Mouse (Mus musculus) liver, embryonic 14.5 days (tissue): ENCODE measurements around the gene Fads1. TPM values are rescaled to one million over a fixed set of nuclear protein-coding genes. Genes with fewer than 3 reads are reported as not detected.

ENCODE experiments used
- ATAC-seq: fragments of 200-750 bp; cut with Nextera tagmentation; 2 replicates; pipeline ENCODE4 v1.8.0; 2017; ENCODE audit warnings: moderate number of reproducible peaks, mild to moderate bottlenecking, moderate library complexity; ENCODE audit not compliant: insufficient read depth
- DNase-seq, 3 experiments: peaks; one replicate each; pipeline ENCODE4 v3.0.0-alpha.2; 2012 to 2013; ENCODE audit warnings: low read depth in 3 of 3, low spot score in 3 of 3
- H3K27ac ChIP-seq: fragments of 300-500 bp; sonication (generic); 2 replicates; pipeline ENCODE4 v1.5.1; 2014; ENCODE audit warnings: moderate library complexity, mild to moderate bottlenecking, control low read depth, inconsistent platforms
- H3K27me3 ChIP-seq: fragments of 300-500 bp; sonication (generic); 2 replicates; pipeline ENCODE4 v1.6.1; 2014; ENCODE audit warnings: mild to moderate bottlenecking, low read length, moderate library complexity; ENCODE audit not compliant: control insufficient read depth, insufficient read depth
- H3K36me3 ChIP-seq: fragments of 300-500 bp; sonication (generic); replicated peaks from 2 replicates; pipeline ENCODE4 v1.6.1; 2014; ENCODE audit warnings: low read depth; ENCODE audit not compliant: control insufficient read depth, insufficient read depth
- H3K4me1 ChIP-seq, 2 experiments: fragments of 200-500 bp in 1 of 2; fragments of 300-500 bp in 1 of 2; sonication (generic) in 1 of 2; replicated peaks; 2 replicates each; pipeline ENCODE4 v1.6.1; 2012 to 2014; ENCODE audit warnings: antibody characterized with exemption in 1 of 2, inconsistent platforms in 1 of 2, low read length in 1 of 2; ENCODE audit not compliant: control insufficient read depth in 2 of 2, insufficient read depth in 2 of 2
- H3K4me2 ChIP-seq: fragments of 300-500 bp; sonication (generic); 2 replicates; pipeline ENCODE4 v1.6.1; 2014; ENCODE audit warnings: low read depth, mild to moderate bottlenecking, control low read depth, moderate library complexity
- H3K4me3 ChIP-seq, 2 experiments: fragments of 200-500 bp in 1 of 2; fragments of 300-500 bp in 1 of 2; sonication (generic) in 1 of 2; 2 replicates each; pipeline ENCODE4 v1.5.1; 2012 to 2014; ENCODE audit warnings: low read depth in 2 of 2, low read length in 2 of 2, mild to moderate bottlenecking in 2 of 2, control low read depth in 1 of 2, inconsistent platforms in 1 of 2, moderate library complexity in 1 of 2; ENCODE audit not compliant: insufficient read depth in 1 of 2
- H3K9ac ChIP-seq: fragments of 300-500 bp; sonication (generic); replicated peaks from 2 replicates; pipeline ENCODE4 v1.6.1; 2014; ENCODE audit warnings: mild to moderate bottlenecking, control low read depth, moderate library complexity
- H3K9me3 ChIP-seq: fragments of 300-500 bp; sonication (generic); 2 replicates; pipeline ENCODE4 v1.6.1; 2016; ENCODE audit warnings: low read length, mixed read lengths; ENCODE audit not compliant: control insufficient read depth
- CTCF ChIP-seq: IDR thresholded peaks from 2 replicates; pipeline ENCODE4 v1.5.1; 2016; ENCODE audit warnings: antibody characterized with exemption, low read depth, control low read depth
- EP300 ChIP-seq: IDR thresholded peaks from 2 replicates; pipeline ENCODE4 v1.6.1; 2016; ENCODE audit warnings: antibody characterized with exemption, low read depth
- WGBS: fragments of 180-500 bp; shearing (Covaris S2); extraction: QIAGEN DNeasy Blood & Tissue Kit; methylation state at CpG from one replicate; pipeline ENCODE4 v1.1.7; 2014; ENCODE audit not compliant: insufficient replicate concordance; 5-methylcytosine and 5-hydroxymethylcytosine counted together
- polyA plus RNA-seq, 2 experiments: library from polyadenylated mRNA; depleted of rRNA in 1 of 2; stranded (reverse) in 1 of 2; unstranded in 1 of 2; fragments of >200 nt; fragmentation: Nextera tagmentation in 1 of 2; extraction: Ambion mirVana in 1 of 2; gene quantifications; 2 replicates each; pipeline versions ENCODE4 v1.2.1 to v1.2.3; 2012 to 2014

Gene Fads1
- polyA plus RNA-seq, 2 experiments: 32.1 to 45.2 TPM

DNA sequence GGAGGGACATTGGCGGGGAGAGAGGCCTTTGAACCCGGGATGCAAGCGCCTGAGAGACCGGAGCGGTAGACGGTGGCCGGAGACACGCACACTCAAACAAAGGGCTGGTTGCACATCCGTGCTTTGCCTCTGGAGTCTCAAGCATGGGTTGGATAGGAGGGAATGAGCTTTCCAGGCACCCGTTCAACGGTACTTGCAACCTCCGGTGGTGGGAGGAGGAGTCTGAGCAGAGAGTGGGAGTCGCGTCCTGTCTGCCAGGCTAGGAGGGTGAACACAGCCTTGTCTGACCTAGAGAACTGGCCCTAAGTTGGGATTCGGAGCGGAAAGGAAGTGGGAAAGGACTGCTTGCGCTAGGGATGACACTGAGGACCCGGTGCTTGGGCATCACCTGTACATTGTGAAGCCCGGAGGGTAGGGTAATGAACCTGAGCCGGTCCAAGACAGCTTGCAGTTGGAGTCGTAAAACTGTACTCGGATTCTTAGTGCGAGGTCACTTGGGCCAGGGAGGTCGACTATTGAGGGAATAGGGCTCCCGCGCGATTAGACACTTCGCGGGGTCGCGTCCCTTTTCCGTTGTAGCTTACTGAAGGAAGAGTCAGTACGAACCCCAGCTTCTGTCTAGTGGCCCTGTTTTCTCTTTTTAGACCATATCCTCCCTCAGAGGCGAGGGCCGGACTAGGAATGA, 753 bp downstream of the Fads1 start:
- 2% methylated on average over 35 of the region's 35 CpGs for WGBS
- Histone ChIP-seq H3K36me3 (peaks cover 25% of the 10 kb centered on the region), H3K4me1 (peaks cover 5 to 21% of the 10 kb centered on the region in 2 experiments; a peak in 3 of 4 replicates), H3K9ac (peak overlapping the region; percentile 91), H3K27me3 (no peaks in the 10 kb centered on the region), H3K4me3 (peak overlapping the region; percentile 95 to 99), H3K4me2 (peak overlapping the region; percentile 85), H3K27ac (peak overlapping the region; percentile 67), H3K9me3 (no peaks in the 10 kb centered on the region)
- ATAC-seq (peak; percentile 60), DNase-seq (peak in 1 of 3 experiments; percentile 58)
- TF ChIP-seq EP300 (no peak), CTCF (no peak)

DNA sequence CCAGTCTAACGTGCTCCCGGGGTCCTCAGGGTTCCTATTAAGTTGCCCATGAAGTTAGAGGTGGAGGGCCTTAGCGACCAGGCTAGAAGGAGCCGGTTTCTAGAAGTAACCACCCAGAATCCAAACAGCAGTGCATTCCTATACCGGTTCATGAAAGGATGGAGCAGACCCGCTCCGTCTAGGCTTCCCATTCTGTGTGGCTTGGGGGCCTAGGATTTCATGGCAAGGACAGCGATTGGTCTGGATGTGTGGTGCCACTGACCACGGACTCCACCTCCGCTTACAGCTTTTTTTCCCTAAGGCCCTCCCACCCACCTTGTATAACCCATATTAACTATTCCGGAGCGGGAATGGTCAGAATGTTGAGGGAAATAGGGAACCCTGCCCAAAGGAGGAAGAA, 1.4 kb downstream of the Fads1 start:
- no peak for TF ChIP-seq CTCF
- TF ChIP-seq EP300: no peak
- Histone ChIP-seq H3K27me3 (no peaks in the 10 kb centered on the region), H3K4me1 (peaks cover 5 to 21% of the 10 kb centered on the region in 2 experiments; a peak in 3 of 4 replicates), H3K4me2 (peak overlapping the region; percentile 85), H3K4me3 (peak overlapping the region; percentile 95 to 99), H3K9me3 (no peaks in the 10 kb centered on the region), H3K27ac (peak overlapping the region; percentile 31; the same call in 1 of the 2 replicates), H3K36me3 (peaks cover 32% of the 10 kb centered on the region), H3K9ac (peak overlapping the region; percentile 91)
- DNase-seq: no peak
- 47% methylated on average over 12 of the region's 12 CpGs for WGBS
- 0 out of 2 replicates have a peak, but pooled peaks have one; percentile 9 for ATAC-seq

DNA sequence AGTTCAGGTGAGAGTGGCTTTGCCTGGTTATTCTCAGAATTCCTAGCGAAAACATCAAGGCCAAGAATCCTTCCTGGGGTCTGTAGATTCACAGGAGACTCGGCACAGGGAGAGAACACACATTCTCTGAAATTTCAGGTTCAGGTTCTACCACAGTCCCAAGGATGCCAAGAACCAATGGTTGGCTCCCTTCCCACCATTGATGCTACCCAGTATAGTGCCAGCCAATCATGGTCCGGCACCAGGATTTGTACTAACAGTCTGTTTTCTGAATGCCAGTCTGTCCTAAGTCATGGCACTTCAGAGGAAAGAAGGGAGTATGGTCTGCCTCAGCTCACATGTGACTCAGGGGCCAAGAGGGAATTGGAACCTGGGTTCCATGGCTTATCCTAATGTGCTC, 3.2 kb downstream of the Fads1 start:
- Histone ChIP-seq H3K4me1 (peaks cover 5 to 22% of the 10 kb centered on the region in 2 experiments; a peak in 3 of 4 replicates), H3K4me2 (no peak overlapping the region), H3K9me3 (no peaks in the 10 kb centered on the region), H3K4me3 (no peak overlapping the region), H3K27ac (no peak overlapping the region), H3K27me3 (no peaks in the 10 kb centered on the region), H3K36me3 (peaks cover 41% of the 10 kb centered on the region), H3K9ac (no peak overlapping the region)
- ATAC-seq (no peak), DNase-seq (no peak)
- WGBS: 91% methylated on average over 3 of the region's 3 CpGs
- TF ChIP-seq CTCF (no peak), EP300 (no peak)

DNA sequence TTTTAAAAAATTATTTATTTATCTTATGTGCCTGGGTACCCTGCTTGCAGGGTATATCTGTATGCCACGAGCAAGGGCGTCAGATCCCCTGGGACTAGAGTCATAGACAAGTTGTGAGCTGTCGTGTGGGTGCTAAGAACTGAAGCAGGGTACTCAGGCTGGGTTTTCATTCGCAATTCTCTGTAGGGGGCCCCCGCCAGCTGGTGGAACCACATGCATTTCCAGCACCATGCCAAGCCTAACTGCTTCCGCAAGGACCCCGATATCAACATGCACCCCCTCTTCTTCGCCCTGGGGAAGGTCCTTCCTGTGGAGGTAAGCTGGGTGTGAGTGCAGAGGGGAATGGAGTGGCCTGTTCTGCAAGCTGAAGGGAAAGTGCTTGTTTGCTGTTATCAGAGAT, 3.9 kb downstream of the Fads1 start:
- no peaks in the 10 kb centered on the region for H3K9me3 ChIP-seq
- H3K4me3 ChIP-seq: no peak overlapping the region
- no peak overlapping the region for H3K9ac ChIP-seq
- peaks cover 5 to 24% of the 10 kb centered on the region in 2 experiments; a peak in 3 of 4 replicates for H3K4me1 ChIP-seq
- WGBS: 87% methylated on average over 8 of the region's 8 CpGs
- no peaks in the 10 kb centered on the region for H3K27me3 ChIP-seq
- DNase-seq (no peak), ATAC-seq (no peak)
- H3K36me3 ChIP-seq: peaks cover 47% of the 10 kb centered on the region
- TF ChIP-seq EP300 (no peak), CTCF (no peak)
- no peak overlapping the region for H3K4me2 ChIP-seq
- H3K27ac ChIP-seq: no peak overlapping the region

DNA sequence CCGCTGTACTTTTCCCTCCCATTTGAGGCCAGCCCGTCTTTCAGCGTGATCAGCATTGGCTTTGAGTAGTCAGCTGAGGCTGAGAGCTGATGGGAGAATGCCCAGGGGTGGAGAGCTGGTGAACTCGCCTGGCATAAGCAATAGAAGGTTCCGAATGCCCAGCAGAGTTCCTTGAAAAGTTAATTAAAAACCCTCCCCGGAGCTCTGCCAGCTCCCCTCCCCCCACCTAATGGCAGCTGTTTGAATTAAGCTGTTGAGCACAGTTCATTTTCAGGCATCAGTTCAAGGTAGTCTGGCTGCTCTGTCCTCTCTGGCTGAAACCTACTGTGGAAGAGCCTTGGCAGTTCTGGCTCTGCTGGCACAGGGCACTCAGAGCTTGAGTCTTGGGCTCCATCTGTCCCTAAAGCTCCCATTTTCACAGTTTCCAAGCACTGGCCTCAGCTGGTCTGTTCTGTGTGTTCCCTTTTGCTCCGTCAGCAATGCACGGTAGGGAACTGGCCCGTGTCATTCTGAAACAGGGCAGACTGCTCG, 5.7 kb downstream of the Fads1 start:
- H3K27ac ChIP-seq: no peak overlapping the region

More for the DNA sequence above, 5.7 kb downstream of the Fads1 start:
- Histone ChIP-seq H3K4me1 (peaks cover 0 to 17% of the 10 kb centered on the region in 2 experiments; a peak in 3 of 4 replicates), H3K27me3 (no peaks in the 10 kb centered on the region), H3K36me3 (peaks cover 61% of the 10 kb centered on the region), H3K4me2 (no peak overlapping the region), H3K4me3 (no peak overlapping the region), H3K9me3 (no peaks in the 10 kb centered on the region), H3K9ac (no peak overlapping the region)
- ATAC-seq (no peak), DNase-seq (no peak)
- 86% methylated on average over 10 of the region's 10 CpGs for WGBS
- TF ChIP-seq EP300 (no peak), CTCF (no peak)
